Mouse (Mus musculus): ENCODE results near the gene 4921536K21Rik. TPM values are rescaled to one million over a fixed set of nuclear protein-coding genes. Genes with fewer than 3 reads are reported as not detected.
A peak's percentile ranks its signal among the peaks of the same experiment; 100 is the strongest.

Gene 4921536K21Rik
- polyA plus RNA-seq, 1 experiment, result 0.21 TPM

GRCm38 (mm10) chr11:3925916-3926315 lies 31.0 kb upstream of the 4921536K21Rik start:
- no peak overlapping the region for H3K4me3 ChIP-seq (ENCODE audit: insufficient read depth, low read length)
- H3K27ac ChIP-seq (ENCODE audit: insufficient read depth, low read depth, low read length), result no peak overlapping the region
- H3K4me1 ChIP-seq (ENCODE audit: control insufficient read depth, insufficient read depth, low read length), result peaks cover 16% of the 10 kb centered on the region
- TF ChIP-seq CTCF (IDR thresholded peaks at IDR 0.05; ENCODE audit: low read depth, low read length) (no peak), POLR2A (IDR thresholded peaks at IDR 0.05; ENCODE audit: borderline replicate concordance, low read depth, low read length) (no peak)

- Histone ChIP-seq H3K4me1 (ENCODE audit: control insufficient read depth, insufficient read depth, low read length) (no peaks in the 10 kb centered on the region), H3K4me3 (ENCODE audit: insufficient read depth, low read length) (no peak overlapping the region), H3K27ac (ENCODE audit: insufficient read depth, low read depth, low read length) (no peak overlapping the region)
- TF ChIP-seq CTCF (IDR thresholded peaks at IDR 0.05; ENCODE audit: low read depth, low read length), result no peak
These were observed 27.8 kb upstream of the 4921536K21Rik start for GRCm38 (mm10) chr11:3922731-3923130.

GRCm38 (mm10) chr11:3922115-3922514 lies 27.2 kb upstream of the 4921536K21Rik start:
- H3K4me3 ChIP-seq (ENCODE audit: insufficient read depth, low read length), result no peak overlapping the region
- H3K4me1 ChIP-seq (ENCODE audit: control insufficient read depth, insufficient read depth, low read length), result no peaks in the 10 kb centered on the region
- TF ChIP-seq CTCF (IDR thresholded peaks at IDR 0.05; ENCODE audit: low read depth, low read length) (no peak), POLR2A (IDR thresholded peaks at IDR 0.05; ENCODE audit: borderline replicate concordance, low read depth, low read length) (no peak)
- no peak overlapping the region for H3K27ac ChIP-seq (ENCODE audit: insufficient read depth, low read depth, low read length)

- H3K4me1 ChIP-seq (ENCODE audit: control insufficient read depth, insufficient read depth, low read length), result no peaks in the 10 kb centered on the region
- no peak overlapping the region for H3K4me3 ChIP-seq (ENCODE audit: insufficient read depth, low read length)
- TF ChIP-seq CTCF (IDR thresholded peaks at IDR 0.05; ENCODE audit: low read depth, low read length), result peak; percentile 84
- TF ChIP-seq POLR2A (IDR thresholded peaks at IDR 0.05; ENCODE audit: borderline replicate concordance, low read depth, low read length), result no peak
- no peak overlapping the region for H3K27ac ChIP-seq (ENCODE audit: insufficient read depth, low read depth, low read length)
These were observed 26.5 kb upstream of the 4921536K21Rik start for GRCm38 (mm10) chr11:3921281-3921850.

- Histone ChIP-seq H3K4me1 (ENCODE audit: control insufficient read depth, insufficient read depth, low read length) (peaks cover 3% of the 10 kb centered on the region; the same call in 1 of the 2 replicates), H3K27ac (ENCODE audit: insufficient read depth, low read depth, low read length) (no peak overlapping the region), H3K4me3 (ENCODE audit: insufficient read depth, low read length) (no peak overlapping the region)
- no peak for TF ChIP-seq CTCF (IDR thresholded peaks at IDR 0.05; ENCODE audit: low read depth, low read length)
- no peak for TF ChIP-seq POLR2A (IDR thresholded peaks at IDR 0.05; ENCODE audit: borderline replicate concordance, low read depth, low read length)
These were observed 25.6 kb upstream of the 4921536K21Rik start for GRCm38 (mm10) chr11:3920476-3920875.

- H3K27ac ChIP-seq (ENCODE audit: insufficient read depth, low read depth, low read length), result no peak overlapping the region
- H3K4me3 ChIP-seq (ENCODE audit: insufficient read depth, low read length), result no peak overlapping the region
- H3K4me1 ChIP-seq (ENCODE audit: control insufficient read depth, insufficient read depth, low read length), result peaks cover 4% of the 10 kb centered on the region; the same call in 1 of the 2 replicates
- TF ChIP-seq POLR2A (IDR thresholded peaks at IDR 0.05; ENCODE audit: borderline replicate concordance, low read depth, low read length) (no peak), CTCF (IDR thresholded peaks at IDR 0.05; ENCODE audit: low read depth, low read length) (0 out of 2 replicates have a peak, but pooled peaks have one; percentile 9)
These were observed 23.8 kb upstream of the 4921536K21Rik start for GRCm38 (mm10) chr11:3918738-3919137.

- H3K4me1 ChIP-seq (ENCODE audit: control insufficient read depth, insufficient read depth, low read length), result peaks cover 26% of the 10 kb centered on the region
- TF ChIP-seq POLR2A (IDR thresholded peaks at IDR 0.05; ENCODE audit: borderline replicate concordance, low read depth, low read length) (no peak), CTCF (IDR thresholded peaks at IDR 0.05; ENCODE audit: low read depth, low read length) (peak; percentile 95)
- peak within 1 kb of the TSS; percentile 76 for H3K4me3 ChIP-seq (ENCODE audit: insufficient read depth, low read length)
- peak within 1 kb of the TSS; percentile 88 for H3K27ac ChIP-seq (ENCODE audit: insufficient read depth, low read depth, low read length)
These were observed 19.4 kb upstream of the 4921536K21Rik start, which contains the start of gene Slc35e4 for GRCm38 (mm10) chr11:3914109-3914840. Gene Slc35e4 (minus strand): TSS chr11:3914664.

- peak overlapping the region; percentile 88 for H3K27ac ChIP-seq (ENCODE audit: insufficient read depth, low read depth, low read length)
- H3K4me3 ChIP-seq (ENCODE audit: insufficient read depth, low read length), result peak overlapping the region; percentile 76
- peaks cover 34% of the 10 kb centered on the region for H3K4me1 ChIP-seq (ENCODE audit: control insufficient read depth, insufficient read depth, low read length)
- no peak for TF ChIP-seq CTCF (IDR thresholded peaks at IDR 0.05; ENCODE audit: low read depth, low read length)
- no peak for TF ChIP-seq POLR2A (IDR thresholded peaks at IDR 0.05; ENCODE audit: borderline replicate concordance, low read depth, low read length)
These were observed 18.6 kb upstream of the 4921536K21Rik start for GRCm38 (mm10) chr11:3913316-3914108.

GRCm38 (mm10) chr11:3912875-3913271 lies 18.0 kb upstream of the 4921536K21Rik start:
- Histone ChIP-seq H3K4me1 (ENCODE audit: control insufficient read depth, insufficient read depth, low read length) (peaks cover 35% of the 10 kb centered on the region), H3K4me3 (ENCODE audit: insufficient read depth, low read length) (peak overlapping the region; percentile 76), H3K27ac (ENCODE audit: insufficient read depth, low read depth, low read length) (peak overlapping the region; percentile 70)
- no peak for TF ChIP-seq CTCF (IDR thresholded peaks at IDR 0.05; ENCODE audit: low read depth, low read length)
- TF ChIP-seq POLR2A (IDR thresholded peaks at IDR 0.05; ENCODE audit: borderline replicate concordance, low read depth, low read length), result no peak
